ENCODE assay signal across 8 mouse cellular contexts in the genomic region with DNA sequence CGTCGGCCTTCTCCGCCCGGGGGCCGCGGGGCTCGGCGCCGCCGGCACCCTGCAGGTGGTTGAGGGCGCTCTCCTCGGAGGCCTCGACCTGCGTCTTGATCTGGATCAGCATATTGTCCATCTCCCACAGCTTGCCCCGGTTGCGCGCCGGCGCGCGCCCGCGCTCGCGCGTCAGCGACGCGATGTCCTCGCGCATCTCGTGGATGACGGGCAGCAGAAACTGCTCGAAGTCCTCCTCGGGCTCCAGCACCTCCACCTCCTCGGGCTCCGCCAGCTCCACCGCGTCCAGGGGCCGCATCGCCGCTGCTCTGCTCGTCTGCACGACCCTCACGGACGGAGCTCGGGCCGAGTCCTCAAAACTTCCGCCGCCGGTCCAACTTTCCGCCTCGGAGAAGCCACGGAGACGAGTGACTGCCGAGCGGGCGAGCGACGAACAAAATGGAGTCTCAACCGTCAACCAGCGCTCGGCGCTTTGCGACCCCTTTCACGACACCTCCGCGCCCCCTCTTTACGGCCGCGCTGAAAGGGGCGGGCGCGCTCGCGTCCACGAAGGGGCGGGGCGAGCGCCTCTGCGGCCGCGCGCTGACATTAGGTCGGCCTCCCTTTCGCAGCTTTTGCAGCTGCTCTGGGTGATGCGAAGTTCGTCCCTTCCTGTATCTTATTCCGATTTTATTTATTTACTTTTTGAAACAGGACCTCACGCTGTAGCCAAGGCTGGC. TPM values are rescaled to one million over a fixed set of nuclear protein-coding genes. Genes with fewer than 3 reads are reported as not detected.
DNase-seq lines count a peak whose midpoint lies in the region; ATAC-seq lines count a peak whose summit lies in the region.
"Not testable (repeated sequence)": the region's sequence is repeated elsewhere in the genome, so short reads cannot be mapped to it uniquely, and the experiment has no call there.

Gene Mrfap1, minus strand, starts transcription at position 477 of the 719 bp plus-strand sequence.

- peak; percentile 96 for DNase-seq in Muller cell, postnatal 12 days (ENCODE audit: inconsistent ontology term)
- peak; percentile 95 for DNase-seq in cerebellum, adult 9-11 months
- DNase-seq in frontal cortex, adult 2 months (ENCODE audit: extremely low spot score in 1 of 2, low spot score in 1 of 2), result peak; percentile 83 to 95
- DNase-seq in hindbrain, embryonic 11.5 days (ENCODE audit: low spot score), result peak; percentile 97
- peak; percentile 93 to 96 for DNase-seq in layer of hippocampus, postnatal 10 days (ENCODE audit: low spot score in 2 of 2)
- DNase-seq in lung, postnatal 10 days, result peak; percentile 95
- DNase-seq in ovary, postnatal 36 days (ENCODE audit: low spot score), result peak; percentile 95
- peak; percentile 96 for DNase-seq in thymus, postnatal 25 days

- peak within 1 kb of the TSS; percentile 80 for H3K9ac ChIP-seq in hindbrain, embryonic 11.5 days (ENCODE audit: low read depth, low read length)

- H3K4me3 ChIP-seq in hindbrain, embryonic 11.5 days (ENCODE audit: low read depth, low read length), result peak within 1 kb of the TSS; percentile 73

- H3K27me3 ChIP-seq in hindbrain, embryonic 11.5 days (ENCODE audit: control insufficient read depth, insufficient read depth, low read length), result not testable (repeated sequence)

- peak within 1 kb of the TSS; percentile 93 for H3K27ac ChIP-seq in hindbrain, embryonic 11.5 days (ENCODE audit: low read depth, low read length)

- under 1% methylated on average over 86 of the region's 90 CpGs for WGBS in hindbrain, embryonic 11.5 days

- peak within 1 kb of the TSS; percentile 60 for H3K4me2 ChIP-seq in hindbrain, embryonic 11.5 days (replicated peaks; ENCODE audit: low read depth, low read length)

- peak; percentile 82 for ATAC-seq in hindbrain, embryonic 11.5 days (ENCODE audit: low FRiP score)

- not testable (repeated sequence) for H3K9me3 ChIP-seq in hindbrain, embryonic 11.5 days (ENCODE audit: control insufficient read depth, low read length)

- H3K36me3 ChIP-seq in hindbrain, embryonic 11.5 days (ENCODE audit: control insufficient read depth, insufficient read depth, low read length), result not testable (repeated sequence)

- not testable (repeated sequence) for H3K4me1 ChIP-seq in hindbrain, embryonic 11.5 days (replicated peaks; ENCODE audit: control insufficient read depth, insufficient read depth, low read length)

RNA-seq across cellular contexts. Expression of gene Mrfap1, which starts in this region (rescaled TPM):
- 343 and 355 TPM in 2 replicates for polyA plus RNA-seq in frontal cortex, adult 2 months (2012; rRNA removed)
- 574 and 582 TPM in 2 replicates for polyA plus RNA-seq in hindbrain, embryonic 11.5 days (2014; fragmentation: Nextera tagmentation; extraction: Ambion mirVana)
- total RNA-seq in layer of hippocampus, postnatal 10 days (2021), result 100 to 1,000 TPM; 520 to 537 TPM

Comparison
In these comparisons a context has a peak if more than half of its experiments do, and no peak if none do; other contexts are left out.
1. Peak in every context shown above with its lines: DNase-seq, ATAC-seq, H3K4me3 ChIP-seq and H3K27ac ChIP-seq.